26 mouse cellular contexts compared by ENCODE assay signal in genomic region chr8:11482537-11482936, GRCm38 (mm10). TPM values are rescaled to one million over a fixed set of nuclear protein-coding genes. Genes with fewer than 3 reads are reported as not detected.
DNase-seq lines count a peak whose midpoint lies in the region; ATAC-seq and TF ChIP-seq lines count a peak whose summit lies in the region.
"Had no signal": no experiment of that assay in that cellular context is flagged by ENCODE, and none has a peak within 500 bp of the region (broad histone marks: within the 10 kb centered on the region; RNA-seq: fewer than 3 reads in every experiment).

No protein-coding gene starts in this region.

- no peak overlapping the region for H3K4me3 ChIP-seq in heart, adult 2 months
- H3K4me3 ChIP-seq in kidney, embryonic 16.5 days (ENCODE audit: low read length), result no peak overlapping the region
- no peak overlapping the region for H3K4me3 ChIP-seq in kidney, embryonic 14.5 days (ENCODE audit: low read length)
- no peak overlapping the region for H3K4me3 ChIP-seq in heart, embryonic 13.5 days
- H3K4me3 ChIP-seq in small intestine, adult 2 months (ENCODE audit: low read depth, low read length), result no peak overlapping the region
- H3K4me3 ChIP-seq: embryonic facial prominence, embryonic 15.5 days; gastrocnemius, adult 2 months; hindbrain, embryonic 10.5 days; intestine, embryonic 15.5 days; limb, embryonic 10.5 days; liver, embryonic 15.5 days; stomach, embryonic 15.5 days had no signal

- TF ChIP-seq EP300 in heart, adult 2 months (IDR thresholded peaks at IDR 0.05; ENCODE audit: insufficient read depth, low read depth, low read length), result no peak

- no peak for ATAC-seq in kidney, embryonic 16.5 days (ENCODE audit: low FRiP score, low TSS enrichment)
- no peak for ATAC-seq in kidney, embryonic 14.5 days (ENCODE audit: low FRiP score, low TSS enrichment)
- ATAC-seq in heart, embryonic 13.5 days (ENCODE audit: extremely low read depth, insufficient number of reproducible peaks, low FRiP score, low TSS enrichment), result no peak
- ATAC-seq: CD4-positive, CD25-positive, alpha-beta regulatory T cell, adult 4 months; forebrain, embryonic 14.5 days; hindbrain, embryonic 16.5 days; intestine, embryonic 15.5 days had no signal

- H3K9me3 ChIP-seq in kidney, embryonic 16.5 days (ENCODE audit: low read length), result no peaks in the 10 kb centered on the region
- H3K9me3 ChIP-seq in kidney, embryonic 14.5 days (ENCODE audit: control insufficient read depth, low read length), result no peaks in the 10 kb centered on the region
- no peaks in the 10 kb centered on the region for H3K9me3 ChIP-seq in heart, embryonic 13.5 days
- H3K9me3 ChIP-seq: embryonic facial prominence, embryonic 15.5 days; hindbrain, embryonic 10.5 days; intestine, embryonic 15.5 days; limb, embryonic 10.5 days; liver, embryonic 15.5 days; stomach, embryonic 15.5 days had no signal

- H3K27me3 ChIP-seq in heart, adult 2 months (ENCODE audit: control insufficient read depth, insufficient read depth, low read length), result no peaks in the 10 kb centered on the region
- H3K27me3 ChIP-seq in kidney, embryonic 16.5 days (ENCODE audit: insufficient read depth, low read length), result peaks cover 10% of the 10 kb centered on the region; the same call in 1 of the 2 replicates
- peaks cover 5% of the 10 kb centered on the region; the same call in 1 of the 2 replicates for H3K27me3 ChIP-seq in kidney, embryonic 14.5 days (ENCODE audit: control insufficient read depth, insufficient read depth, low read length)
- peaks cover 36% of the 10 kb centered on the region for H3K27me3 ChIP-seq in heart, embryonic 13.5 days (replicated peaks)
- no peaks in the 10 kb centered on the region for H3K27me3 ChIP-seq in small intestine, adult 2 months (ENCODE audit: control insufficient read depth, insufficient read depth, low read length)

- intact Hi-C loops in heart, adult 2 months (cut with DNase I), result loop anchor here (10.0 kb wide), 1 partner anchor 908 kb away; no protein-coding TSS in a partner anchor
- intact Hi-C loops in heart, postnatal 25 days (cut with DNase I), result loop anchor here (10.0 kb wide), 1 partner anchor 238 kb away; no protein-coding TSS in a partner anchor

- no peak for TF ChIP-seq CTCF in heart, adult 2 months (IDR thresholded peaks at IDR 0.05)
- no peak for TF ChIP-seq CTCF in small intestine, adult 2 months (IDR thresholded peaks at IDR 0.05; ENCODE audit: extremely low read depth, insufficient read length, insufficient replicate concordance, low read depth, low read length)

- 39% methylated on average over 3 of the region's 3 CpGs for WGBS in heart, adult 2 months
- 41% methylated on average over 3 of the region's 3 CpGs for WGBS in kidney, embryonic 16.5 days
- WGBS in kidney, embryonic 14.5 days, result 50% methylated on average over 3 of the region's 3 CpGs
- WGBS in heart, embryonic 13.5 days, result 35% methylated on average over 3 of the region's 3 CpGs
- 59% methylated on average over 3 of the region's 3 CpGs for WGBS in small intestine, adult 2 months

- no peaks in the 10 kb centered on the region for H3K79me2 ChIP-seq in heart, adult 2 months (replicated peaks; ENCODE audit: control insufficient read depth, insufficient read depth, low read length)

- H3K4me1 ChIP-seq in heart, adult 2 months (ENCODE audit: control insufficient read depth, insufficient read depth, low read length), result 0 out of 2 replicates have a peak, but pooled peaks cover 2% of the 10 kb centered on the region
- peaks cover 35% of the 10 kb centered on the region for H3K4me1 ChIP-seq in kidney, embryonic 16.5 days (ENCODE audit: insufficient read depth, low read length)
- 0 out of 2 replicates have a peak, but pooled peaks cover 11% of the 10 kb centered on the region for H3K4me1 ChIP-seq in kidney, embryonic 14.5 days (ENCODE audit: control insufficient read depth, insufficient read depth, low read length)
- H3K4me1 ChIP-seq in heart, embryonic 13.5 days, result peaks cover 36% of the 10 kb centered on the region
- H3K4me1 ChIP-seq in small intestine, adult 2 months (ENCODE audit: control insufficient read depth, insufficient read depth, insufficient read length, low read length), result peaks cover 7% of the 10 kb centered on the region

- TF ChIP-seq POLR2A in heart, adult 2 months (IDR thresholded peaks at IDR 0.05; ENCODE audit: insufficient read depth, low read depth, low read length), result peak; percentile 63
- TF ChIP-seq POLR2A in small intestine, adult 2 months (IDR thresholded peaks at IDR 0.05; ENCODE audit: low read depth, low read length), result no peak

- peak in 1 of 2 experiments; percentile 32 for DNase-seq in heart, adult 2 months
- no peak for DNase-seq in heart, postnatal 25 days (ENCODE audit: low spot score)
- DNase-seq in left cerebral cortex, adult 18-20 months (ENCODE audit: low spot score in 2 of 2), result no peak
- DNase-seq: adrenal gland, postnatal 36 days; cerebellum, adult 9-10 months; gastrocnemius, adult 2 months; liver; right cerebral cortex, adult 18-20 months; right cerebral cortex, postnatal 4 days; thymus, adult 2 months; thymus, postnatal 4 days had no signal

- H3K9ac ChIP-seq in heart, adult 2 months (ENCODE audit: low read depth, low read length), result no peak overlapping the region
- H3K9ac ChIP-seq in kidney, embryonic 16.5 days (replicated peaks; ENCODE audit: low read length), result no peak overlapping the region
- no peak overlapping the region for H3K9ac ChIP-seq in kidney, embryonic 14.5 days (ENCODE audit: low read depth, low read length)
- peak overlapping the region; percentile 33; the same call in 1 of the 2 replicates for H3K9ac ChIP-seq in heart, embryonic 13.5 days
- H3K9ac ChIP-seq: embryonic facial prominence, embryonic 15.5 days; intestine, embryonic 15.5 days; liver, embryonic 15.5 days; stomach, embryonic 15.5 days had no signal

- no peak overlapping the region for H3K4me2 ChIP-seq in kidney, embryonic 16.5 days (replicated peaks; ENCODE audit: low read depth, low read length)
- no peak overlapping the region for H3K4me2 ChIP-seq in kidney, embryonic 14.5 days (replicated peaks; ENCODE audit: low read depth, low read length)
- H3K4me2 ChIP-seq in heart, embryonic 13.5 days, result peak overlapping the region; percentile 20; the same call in 1 of the 2 replicates
- H3K4me2 ChIP-seq: embryonic facial prominence, embryonic 15.5 days; intestine, embryonic 15.5 days; liver, embryonic 15.5 days; stomach, embryonic 15.5 days had no signal

- H3K36me3 ChIP-seq in heart, adult 2 months (ENCODE audit: control insufficient read depth, insufficient read depth, low read length), result no peaks in the 10 kb centered on the region
- no peaks in the 10 kb centered on the region for H3K36me3 ChIP-seq in kidney, embryonic 16.5 days (ENCODE audit: insufficient read depth, low read length)
- no peaks in the 10 kb centered on the region for H3K36me3 ChIP-seq in kidney, embryonic 14.5 days (ENCODE audit: control insufficient read depth, insufficient read depth, low read length)
- no peaks in the 10 kb centered on the region for H3K36me3 ChIP-seq in heart, embryonic 13.5 days
- H3K36me3 ChIP-seq in small intestine, adult 2 months (ENCODE audit: control insufficient read depth, insufficient read depth, low read length), result no peaks in the 10 kb centered on the region
- H3K36me3 ChIP-seq: embryonic facial prominence, embryonic 15.5 days; hindbrain, embryonic 10.5 days; intestine, embryonic 15.5 days; limb, embryonic 10.5 days; liver, embryonic 15.5 days; stomach, embryonic 15.5 days had no signal

- H3K27ac ChIP-seq in heart, adult 2 months, result peak overlapping the region; percentile 81
- H3K27ac ChIP-seq in kidney, embryonic 16.5 days (ENCODE audit: low read length), result peak overlapping the region; percentile 7; the same call in 1 of the 2 replicates
- H3K27ac ChIP-seq in kidney, embryonic 14.5 days (ENCODE audit: low read depth, low read length), result no peak overlapping the region
- peak overlapping the region; percentile 88 for H3K27ac ChIP-seq in heart, embryonic 13.5 days (replicated peaks)
- H3K27ac ChIP-seq in small intestine, adult 2 months (ENCODE audit: insufficient read depth, low read depth, low read length), result peak overlapping the region; percentile 68
- H3K27ac ChIP-seq: embryonic facial prominence, embryonic 15.5 days; gastrocnemius, adult 2 months; hindbrain, embryonic 10.5 days; intestine, embryonic 15.5 days; limb, embryonic 10.5 days; liver, embryonic 15.5 days; macrophage; stomach, embryonic 15.5 days had no signal

RNA-seq across cellular contexts. Expression of gene Rab20, which starts 4.0 kb away (rescaled TPM):
- 10 to 100 TPM; 17.8 to 27.4 TPM for total RNA-seq in heart, adult 2 months (2021)
- polyA plus RNA-seq in heart, adult 2 months (2012; rRNA removed), result 40.9 and 46.8 TPM in 2 replicates
- total RNA-seq in heart, postnatal 25 days (2021), result 10 to 100 TPM; 24.3 to 27.3 TPM
- polyA plus RNA-seq in kidney, embryonic 16.5 days (2015; fragmentation: Nextera tagmentation; extraction: Ambion mirVana), result 30.6 and 37.3 TPM in 2 replicates
- 19.5 TPM in 2 replicates for polyA plus RNA-seq in kidney, embryonic 14.5 days (2014; fragmentation: Nextera tagmentation; extraction: Ambion mirVana)
- 28.1 and 30.1 TPM in 2 replicates for polyA plus RNA-seq in heart, embryonic 13.5 days (2015; fragmentation: Nextera tagmentation; extraction: Ambion mirVana)
- polyA plus RNA-seq in small intestine, adult 2 months (2012; rRNA removed), result 18.6 and 43.3 TPM in 2 replicates
- total RNA-seq in left cerebral cortex, adult 18-20 months (2021), result under 1 TPM; 0.40 to 0.44 TPM
- polyA plus RNA-seq: neural tube, embryonic 14.5 days had no signal

RNA-seq across cellular contexts. Expression of gene Naxd, which starts 14.8 kb away (rescaled TPM):
- total RNA-seq in heart, adult 2 months (2021), result 10 to 100 TPM; 31.2 to 32.7 TPM
- polyA plus RNA-seq in heart, adult 2 months (2012; rRNA removed), result 56.9 and 64.1 TPM in 2 replicates
- total RNA-seq in heart, postnatal 25 days (2021), result 10 to 100 TPM; 32.7 to 36.8 TPM
- 125 and 132 TPM in 2 replicates for polyA plus RNA-seq in kidney, embryonic 16.5 days (2015; fragmentation: Nextera tagmentation; extraction: Ambion mirVana)
- 116 TPM in 2 replicates for polyA plus RNA-seq in kidney, embryonic 14.5 days (2014; fragmentation: Nextera tagmentation; extraction: Ambion mirVana)
- polyA plus RNA-seq in heart, embryonic 13.5 days (2015; fragmentation: Nextera tagmentation; extraction: Ambion mirVana), result 73.5 and 77.8 TPM in 2 replicates
- 64.9 and 81.1 TPM in 2 replicates for polyA plus RNA-seq in small intestine, adult 2 months (2012; rRNA removed)
- total RNA-seq in left cerebral cortex, adult 18-20 months (2021), result 10 to 100 TPM; 54.2 to 55.2 TPM
